Mouse (Mus musculus): ENCODE data around the gene Fancc. TPM values are rescaled to one million over a fixed set of nuclear protein-coding genes. Genes with fewer than 3 reads are reported as not detected.

The Fancc gene
- polyA plus RNA-seq, 1 experiment from 2014 or later, result 9.3 TPM

- 0 out of 2 replicates have a peak overlapping the region, but pooled peaks have one; percentile 9 for H3K27ac ChIP-seq (replicated peaks)
- H3K9me3 ChIP-seq (ENCODE audit: control insufficient read depth, low read length), result no peaks in the 10 kb centered on the region
- DNase-seq (ENCODE audit: low spot score), result no peak
- H3K27me3 ChIP-seq (ENCODE audit: control insufficient read depth, insufficient read depth, low read length), result no peaks in the 10 kb centered on the region
- no peak overlapping the region for H3K4me3 ChIP-seq (ENCODE audit: low read depth, low read length)
- H3K4me1 ChIP-seq (replicated peaks; ENCODE audit: control insufficient read depth, insufficient read depth), result peaks cover 13% of the 10 kb centered on the region
- no peak for TF ChIP-seq EP300 (optimal IDR thresholded peaks at IDR 0.05)
- no peak for TF ChIP-seq CTCF (IDR thresholded peaks at IDR 0.05; ENCODE audit: low read depth)
- no peak overlapping the region for H3K4me2 ChIP-seq (replicated peaks; ENCODE audit: low read depth)
- no peaks in the 10 kb centered on the region for H3K36me3 ChIP-seq (ENCODE audit: control insufficient read depth, insufficient read depth, low read length)
- H3K9ac ChIP-seq (ENCODE audit: low read length), result no peak overlapping the region
- 82% methylated on average over 10 of the region's 10 CpGs for WGBS
- ATAC-seq (ENCODE audit: low FRiP score, low TSS enrichment), result no peak
Measured at GRCm38 (mm10) chr13:63248318-63248717, 248.8 kb downstream of the Fancc start.

GRCm38 (mm10) chr13:63247631-63248030, 249.4 kb downstream of the Fancc start:
- Histone ChIP-seq H3K27me3 (ENCODE audit: control insufficient read depth, insufficient read depth, low read length) (no peaks in the 10 kb centered on the region), H3K36me3 (ENCODE audit: control insufficient read depth, insufficient read depth, low read length) (no peaks in the 10 kb centered on the region), H3K4me3 (ENCODE audit: low read depth, low read length) (no peak overlapping the region), H3K9ac (ENCODE audit: low read length) (no peak overlapping the region), H3K27ac (replicated peaks) (no peak overlapping the region), H3K4me1 (replicated peaks; ENCODE audit: control insufficient read depth, insufficient read depth) (peaks cover 8% of the 10 kb centered on the region), H3K9me3 (ENCODE audit: control insufficient read depth, low read length) (no peaks in the 10 kb centered on the region), H3K4me2 (replicated peaks; ENCODE audit: low read depth) (no peak overlapping the region)
- no peak for ATAC-seq (ENCODE audit: low FRiP score, low TSS enrichment)
- 87% methylated on average over 11 of the region's 11 CpGs for WGBS
- TF ChIP-seq EP300 (optimal IDR thresholded peaks at IDR 0.05), result no peak
- TF ChIP-seq CTCF (IDR thresholded peaks at IDR 0.05; ENCODE audit: low read depth), result no peak
- no peak for DNase-seq (ENCODE audit: low spot score)

GRCm38 (mm10) chr13:63247041-63247440, 250.0 kb downstream of the Fancc start:
- Histone ChIP-seq H3K9ac (ENCODE audit: low read length) (no peak overlapping the region), H3K4me2 (replicated peaks; ENCODE audit: low read depth) (peak overlapping the region; percentile 40; the same call in 1 of the 2 replicates), H3K4me3 (ENCODE audit: low read depth, low read length) (no peak overlapping the region), H3K36me3 (ENCODE audit: control insufficient read depth, insufficient read depth, low read length) (no peaks in the 10 kb centered on the region), H3K27me3 (ENCODE audit: control insufficient read depth, insufficient read depth, low read length) (no peaks in the 10 kb centered on the region), H3K27ac (replicated peaks) (peak overlapping the region; percentile 31; the same call in 1 of the 2 replicates), H3K4me1 (replicated peaks; ENCODE audit: control insufficient read depth, insufficient read depth) (peaks cover 8% of the 10 kb centered on the region; the same call in 1 of the 2 replicates), H3K9me3 (ENCODE audit: control insufficient read depth, low read length) (no peaks in the 10 kb centered on the region)
- ATAC-seq (ENCODE audit: low FRiP score, low TSS enrichment) (no peak), DNase-seq (ENCODE audit: low spot score) (no peak)
- 52% methylated on average over 7 of the region's 7 CpGs for WGBS
- TF ChIP-seq CTCF (IDR thresholded peaks at IDR 0.05; ENCODE audit: low read depth) (no peak), EP300 (optimal IDR thresholded peaks at IDR 0.05) (no peak)

- H3K4me1 ChIP-seq (replicated peaks; ENCODE audit: control insufficient read depth, insufficient read depth), result peaks cover 8% of the 10 kb centered on the region
- H3K4me3 ChIP-seq (ENCODE audit: low read depth, low read length), result no peak overlapping the region
- 0 out of 2 replicates have a peak overlapping the region, but pooled peaks have one; percentile 0 for H3K9ac ChIP-seq (ENCODE audit: low read length)
- 42% methylated on average over 12 of the region's 12 CpGs for WGBS
- peak overlapping the region; percentile 40 for H3K4me2 ChIP-seq (replicated peaks; ENCODE audit: low read depth)
- no peaks in the 10 kb centered on the region for H3K9me3 ChIP-seq (ENCODE audit: control insufficient read depth, low read length)
- no peak for DNase-seq (ENCODE audit: low spot score)
- ATAC-seq (ENCODE audit: low FRiP score, low TSS enrichment), result peak; percentile 64; the same call in 1 of the 2 replicates
- H3K27me3 ChIP-seq (ENCODE audit: control insufficient read depth, insufficient read depth, low read length), result no peaks in the 10 kb centered on the region
- TF ChIP-seq EP300 (optimal IDR thresholded peaks at IDR 0.05) (no peak), CTCF (IDR thresholded peaks at IDR 0.05; ENCODE audit: low read depth) (no peak)
- H3K36me3 ChIP-seq (ENCODE audit: control insufficient read depth, insufficient read depth, low read length), result no peaks in the 10 kb centered on the region
- H3K27ac ChIP-seq (replicated peaks), result peak overlapping the region; percentile 31; the same call in 1 of the 2 replicates
Measured at GRCm38 (mm10) chr13:63246332-63246940, 250.6 kb downstream of the Fancc start.

GRCm38 (mm10) chr13:63245812-63246211, 251.3 kb downstream of the Fancc start:
- H3K4me2 ChIP-seq (replicated peaks; ENCODE audit: low read depth), result no peak overlapping the region
- no peak for ATAC-seq (ENCODE audit: low FRiP score, low TSS enrichment)
- H3K9ac ChIP-seq (ENCODE audit: low read length), result no peak overlapping the region
- no peaks in the 10 kb centered on the region for H3K36me3 ChIP-seq (ENCODE audit: control insufficient read depth, insufficient read depth, low read length)
- no peak for DNase-seq (ENCODE audit: low spot score)
- peaks cover 8% of the 10 kb centered on the region for H3K4me1 ChIP-seq (replicated peaks; ENCODE audit: control insufficient read depth, insufficient read depth)
- no peaks in the 10 kb centered on the region for H3K27me3 ChIP-seq (ENCODE audit: control insufficient read depth, insufficient read depth, low read length)
- WGBS, result 57% methylated on average over 4 of the region's 4 CpGs
- TF ChIP-seq CTCF (IDR thresholded peaks at IDR 0.05; ENCODE audit: low read depth), result no peak
- no peak for TF ChIP-seq EP300 (optimal IDR thresholded peaks at IDR 0.05)
- no peak overlapping the region for H3K4me3 ChIP-seq (ENCODE audit: low read depth, low read length)
- H3K9me3 ChIP-seq (ENCODE audit: control insufficient read depth, low read length), result no peaks in the 10 kb centered on the region
- H3K27ac ChIP-seq (replicated peaks), result peak overlapping the region; percentile 73; the same call in 1 of the 2 replicates

- peak overlapping the region; percentile 73 for H3K27ac ChIP-seq (replicated peaks)
- no peaks in the 10 kb centered on the region for H3K9me3 ChIP-seq (ENCODE audit: control insufficient read depth, low read length)
- peaks cover 8% of the 10 kb centered on the region for H3K4me1 ChIP-seq (replicated peaks; ENCODE audit: control insufficient read depth, insufficient read depth)
- ATAC-seq (ENCODE audit: low FRiP score, low TSS enrichment) (no peak), DNase-seq (ENCODE audit: low spot score) (no peak)
- peak overlapping the region; percentile 6; the same call in 1 of the 2 replicates for H3K4me3 ChIP-seq (ENCODE audit: low read depth, low read length)
- H3K9ac ChIP-seq (ENCODE audit: low read length), result no peak overlapping the region
- WGBS, result 42% methylated on average over 9 of the region's 9 CpGs
- no peaks in the 10 kb centered on the region for H3K27me3 ChIP-seq (ENCODE audit: control insufficient read depth, insufficient read depth, low read length)
- H3K36me3 ChIP-seq (ENCODE audit: control insufficient read depth, insufficient read depth, low read length), result no peaks in the 10 kb centered on the region
- peak overlapping the region; percentile 34 for H3K4me2 ChIP-seq (replicated peaks; ENCODE audit: low read depth)
- TF ChIP-seq CTCF (IDR thresholded peaks at IDR 0.05; ENCODE audit: low read depth), result no peak
- no peak for TF ChIP-seq EP300 (optimal IDR thresholded peaks at IDR 0.05)
Measured at GRCm38 (mm10) chr13:63245218-63245617, 251.9 kb downstream of the Fancc start.

Data from stomach, postnatal 0 days (tissue).